Mouse (Mus musculus) kidney, postnatal 36 days (tissue): ENCODE measurements at regions not wholly inside any gene's neighbourhood (a gene's known extent, or its start where the extent isn't known, plus 50 kb on each side); places are given as distances from the start of the nearest gene placed in this dataset.

Experiments used
- DNase-seq, 2 experiments: peaks; one replicate each; pipeline ENCODE4 v3.0.0; 2021 to 2022; ENCODE audit warnings: mixed read lengths in 2 of 2

GRCm38 (mm10) chr7:134541699-134542098 is 128.8 kb upstream of the Dock1 start:
- no peak for DNase-seq

DNA sequence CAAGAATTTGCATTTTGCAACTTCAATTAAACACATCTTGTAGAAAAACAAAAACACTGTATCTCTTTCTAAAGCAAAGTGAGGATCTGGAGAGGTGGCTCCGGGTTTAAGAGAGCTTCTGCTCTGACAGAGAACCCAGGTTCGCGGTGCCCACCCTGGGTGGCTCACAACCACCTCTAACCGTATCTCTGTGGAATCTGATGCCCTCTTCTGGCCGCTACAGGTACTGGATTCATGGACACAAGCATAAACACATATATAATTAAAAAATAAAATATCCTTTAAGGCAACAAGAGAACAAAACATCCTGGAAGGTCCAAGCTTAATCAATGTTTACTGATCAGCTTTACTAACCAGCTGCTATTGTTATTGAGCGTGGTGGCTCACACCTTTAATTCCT is 124.3 kb upstream of the Dock1 start:
- DNase-seq = peak in 1 of 2 experiments; percentile 41

- DNase-seq = no peak
These were observed 121.1 kb upstream of the Dock1 start for GRCm38 (mm10) chr7:134549286-134549919.

DNA sequence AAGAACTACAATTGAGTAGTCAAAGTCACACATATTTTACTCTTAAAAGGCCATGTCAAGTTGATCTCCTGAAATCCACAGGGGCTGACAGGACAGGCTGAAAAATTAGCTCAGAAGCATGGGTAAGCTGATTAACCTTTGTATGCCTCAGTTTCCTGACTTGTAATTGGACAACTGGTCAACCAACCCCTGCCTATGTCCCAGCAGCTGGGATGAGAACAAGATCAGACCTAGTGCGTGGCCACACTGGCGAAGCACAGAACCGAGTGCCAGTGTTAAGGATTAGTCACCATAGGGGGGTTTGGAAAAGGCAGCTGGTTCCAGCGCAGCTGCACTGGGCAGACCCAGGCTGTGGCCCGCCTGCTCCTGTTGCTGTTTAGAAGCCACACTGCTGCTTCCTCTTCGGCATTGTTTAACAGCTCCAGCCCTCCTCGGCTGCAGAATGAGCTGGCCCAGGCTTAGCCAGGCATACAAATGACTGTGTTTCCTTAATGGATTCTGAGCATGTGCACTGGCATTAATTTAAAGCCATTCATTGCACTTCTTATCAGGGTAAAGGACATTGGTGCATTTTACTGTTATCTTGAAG is 120.1 kb upstream of the Dock1 start:
- DNase-seq = peak; percentile 30 to 43

- DNase-seq = peak; percentile 78 to 85
These were observed 118.4 kb upstream of the Dock1 start for GRCm38 (mm10) chr7:134552051-134552451.

GRCm38 (mm10) chr7:134556061-134556460 is 114.4 kb upstream of the Dock1 start:
- peak in 1 of 2 experiments; percentile 10 for DNase-seq

- DNase-seq = peak; percentile 79 to 93
These were observed 104.1 kb upstream of the Dock1 start for GRCm38 (mm10) chr7:134566322-134566721.

DNA sequence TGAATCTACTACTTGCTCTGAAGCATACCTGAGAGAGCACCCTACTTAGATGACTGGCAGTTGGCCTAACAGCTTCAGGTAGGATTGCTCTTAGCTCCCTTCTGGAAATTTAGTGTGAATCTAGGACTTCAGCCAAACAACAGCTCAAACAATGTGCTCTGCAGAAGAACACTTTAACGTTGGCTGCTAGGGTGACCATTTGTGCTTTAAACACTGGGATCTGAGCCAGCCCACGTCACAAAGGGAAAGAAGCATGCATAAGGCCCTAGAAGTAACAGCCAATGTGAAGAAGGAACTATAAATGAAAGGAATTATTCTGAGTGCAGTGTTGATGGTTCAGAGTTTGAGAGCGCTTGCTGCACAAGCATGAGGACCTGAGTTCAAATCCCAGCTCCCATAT is 101.2 kb upstream of the Dock1 start:
- no peak for DNase-seq

DNA sequence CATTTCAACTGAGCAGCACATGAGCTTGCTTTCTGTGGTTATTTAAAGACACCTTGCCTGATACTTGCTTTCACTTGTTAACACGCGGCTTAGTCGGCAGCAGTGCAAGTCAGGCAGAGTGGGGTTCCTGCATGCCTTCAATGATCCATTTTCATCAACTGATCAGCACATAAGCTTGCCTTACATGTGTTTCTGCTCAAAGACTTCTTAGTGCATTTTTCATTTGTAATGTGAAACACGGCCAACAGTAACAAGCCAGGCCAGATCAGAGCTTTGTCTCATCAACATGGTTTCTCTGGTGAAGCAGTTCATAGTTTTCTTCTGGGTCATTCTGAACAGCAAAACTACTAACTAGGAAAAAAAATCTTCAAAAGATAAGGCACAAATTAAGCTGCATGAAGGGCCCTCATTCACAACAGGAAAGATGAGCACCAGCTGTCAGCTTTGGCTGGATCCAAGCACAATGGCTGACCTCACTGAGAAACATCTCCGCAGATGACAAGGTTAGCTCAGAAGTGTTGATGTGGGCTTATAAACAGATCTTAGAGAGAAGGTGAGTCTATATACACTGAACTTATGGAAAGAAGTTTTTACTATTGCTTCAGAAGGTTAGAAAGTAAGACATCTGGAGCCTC is 100.2 kb upstream of the Dock1 start:
- no peak for DNase-seq

DNA sequence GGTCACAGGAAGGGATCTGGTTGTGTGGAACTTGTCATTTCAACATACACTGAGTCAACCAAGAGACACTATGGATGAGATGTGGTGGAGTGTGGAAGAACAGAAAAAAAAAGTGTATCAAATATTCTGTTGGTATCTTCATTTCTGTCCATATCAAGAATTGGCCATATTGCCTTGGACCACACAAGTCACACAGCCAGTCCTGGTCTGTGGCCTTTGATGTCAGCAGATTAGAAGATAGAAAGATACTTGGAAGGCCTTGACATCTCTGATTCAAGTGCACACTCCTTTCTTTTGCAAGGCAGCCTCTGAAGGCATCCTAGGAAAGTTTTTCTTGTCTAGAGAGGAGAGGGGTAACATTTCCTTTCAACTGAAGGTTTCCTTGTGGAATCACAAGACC is 88.7 kb upstream of the Dock1 start:
- no peak for DNase-seq

DNA sequence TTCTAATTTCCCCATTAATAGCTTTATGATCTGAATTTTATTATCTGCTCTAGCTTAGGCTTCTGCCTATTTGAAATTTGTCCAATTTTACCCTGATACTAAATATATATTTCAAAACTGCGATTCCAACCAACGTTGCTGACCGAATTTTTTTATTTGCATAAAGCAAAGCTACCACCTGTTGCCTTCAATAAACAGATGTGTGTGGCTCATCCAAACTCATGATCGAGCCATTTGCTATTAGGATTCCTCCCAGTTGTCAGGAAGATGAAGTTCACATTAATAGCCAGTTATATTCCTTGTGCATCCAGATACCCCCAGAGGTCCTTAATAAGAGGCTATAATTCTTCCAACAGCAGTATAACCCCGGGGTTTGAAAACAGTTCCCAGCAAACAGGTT is 85.0 kb upstream of the Dock1 start:
- DNase-seq = no peak

DNA sequence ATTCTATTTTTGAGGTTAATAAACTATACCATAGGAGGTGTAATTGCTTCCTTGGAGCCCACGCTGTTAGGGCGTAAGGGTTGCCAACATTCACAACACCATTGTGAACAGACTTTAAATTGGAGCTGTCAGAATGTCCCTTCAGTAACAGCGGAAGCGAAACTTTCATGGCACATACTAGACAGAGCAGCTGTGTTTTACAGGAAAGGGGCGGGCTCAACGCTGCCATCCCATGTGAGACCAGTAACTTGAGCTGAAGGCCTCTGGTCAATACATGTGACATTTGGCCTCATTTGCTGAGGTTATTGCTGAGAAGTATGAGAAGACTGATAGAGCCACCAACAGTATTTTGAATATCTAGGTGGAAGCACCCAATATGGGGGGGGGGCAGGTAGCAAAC is 83.5 kb upstream of the Dock1 start:
- no peak for DNase-seq

DNA sequence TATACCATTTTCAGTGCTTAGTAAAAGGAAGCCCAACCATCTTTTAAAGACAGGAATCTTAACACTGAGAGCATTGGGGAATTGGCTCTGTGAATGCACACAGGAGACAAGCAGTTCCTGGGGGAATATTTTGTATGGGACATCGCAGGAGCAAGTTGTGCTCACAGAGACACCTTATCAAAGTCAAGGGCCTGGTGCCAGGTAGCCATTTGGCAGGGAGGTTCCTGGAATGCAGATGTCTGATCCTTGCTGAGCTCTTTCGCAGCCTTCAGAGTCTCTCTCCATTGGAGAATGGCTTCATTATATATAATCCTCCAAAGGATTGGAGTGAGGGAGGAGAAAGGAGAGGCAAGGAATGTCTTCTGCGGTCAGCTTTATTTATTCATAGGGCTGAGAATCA is 62.6 kb upstream of the Dock1 start:
- DNase-seq = peak in 1 of 2 experiments; percentile 12

DNA sequence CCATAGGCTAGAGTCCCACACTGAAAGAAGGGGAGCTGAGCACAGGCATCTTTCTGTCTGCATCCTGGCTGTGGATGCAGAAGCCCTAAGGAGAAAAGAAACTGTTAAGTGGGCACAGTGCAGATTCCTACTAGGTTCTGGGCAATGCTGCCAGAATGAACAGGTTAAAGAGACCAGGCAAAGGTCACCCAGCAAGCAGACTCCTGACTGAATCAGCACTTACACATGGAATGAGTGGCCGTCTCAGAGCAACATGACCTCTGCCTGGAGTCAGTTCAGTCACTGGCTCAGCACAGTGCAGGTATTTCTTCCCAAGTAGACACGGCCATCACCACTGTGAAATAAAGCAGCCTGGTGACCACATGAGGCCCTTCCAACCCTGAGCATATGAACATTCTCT is 60.3 kb upstream of the Dock1 start:
- DNase-seq = peak; percentile 58 to 88

DNA sequence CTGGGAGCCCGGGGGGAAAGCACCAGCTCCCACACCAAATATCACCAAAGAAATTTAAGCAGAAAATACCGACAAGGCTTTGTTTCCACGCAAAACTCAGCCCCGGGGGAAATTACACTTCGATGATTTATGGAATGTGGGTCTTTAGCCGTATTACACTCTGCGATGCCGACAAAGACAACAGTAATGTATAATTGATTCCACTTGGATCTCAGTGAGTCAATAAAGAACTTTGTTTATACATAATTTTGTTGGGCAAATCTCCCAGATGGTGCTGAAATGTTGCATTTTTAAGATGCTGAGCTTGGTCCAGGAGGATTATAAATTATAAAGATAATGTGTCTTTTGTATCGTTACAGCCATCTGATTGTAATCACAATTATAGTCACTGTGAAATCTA is 59.1 kb upstream of the Dock1 start:
- peak in 1 of 2 experiments; percentile 7 for DNase-seq

GRCm38 (mm10) chr7:134612175-134612633 is 58.2 kb upstream of the Dock1 start:
- peak; percentile 65 to 90 for DNase-seq

DNA sequence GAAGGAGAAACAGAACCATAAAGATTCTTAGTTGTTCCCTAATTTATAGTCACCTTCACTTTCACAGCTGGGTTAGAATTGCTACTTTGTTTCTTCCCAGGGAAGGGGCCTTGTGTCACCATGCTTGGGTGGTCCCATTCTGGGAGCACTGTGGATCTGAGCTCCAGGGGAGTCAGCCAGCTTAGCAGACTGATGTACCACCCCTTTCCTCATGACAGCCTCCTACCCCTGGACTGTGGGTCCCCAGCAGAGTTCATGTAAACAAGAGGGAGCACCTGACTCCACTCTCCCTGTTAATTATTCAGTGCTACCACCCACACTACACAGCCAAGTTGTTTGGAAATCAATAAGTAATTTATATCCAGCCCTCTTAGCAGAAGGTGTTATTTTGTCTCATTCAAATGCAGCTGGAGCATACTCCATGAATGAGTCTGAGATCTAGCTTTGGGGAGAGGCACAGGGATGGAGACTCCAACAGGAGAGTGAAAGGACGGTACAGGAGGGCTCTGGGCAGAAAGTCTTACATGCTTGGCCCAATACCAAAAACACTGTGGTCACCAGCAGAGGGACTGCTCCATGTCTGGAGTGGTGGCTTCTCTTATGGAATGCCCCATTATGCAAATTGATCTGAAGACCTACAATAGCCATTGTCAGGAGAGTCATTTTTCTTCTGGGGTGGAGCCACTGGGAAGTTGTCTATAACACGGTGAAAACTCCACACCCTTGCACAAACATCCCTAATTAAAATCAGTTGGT is 51.1 kb upstream of the Dock1 start:
- DNase-seq = peak; percentile 25 to 36

- no peak for DNase-seq
These were observed 50.4 kb upstream of the Dock1 start for GRCm38 (mm10) chr7:134620006-134620405.
